Mouse (Mus musculus) hindbrain, embryonic 10.5 days (tissue): ENCODE results near the gene Haus4. TPM values are rescaled to one million over a fixed set of nuclear protein-coding genes. Genes with fewer than 3 reads are reported as not detected.

Experiments used
- DNase-seq: peaks from one replicate; pipeline ENCODE4 v3.0.0-alpha.2; 2017; ENCODE audit warnings: low spot score
- H3K27ac ChIP-seq: fragments of 300-500 bp; sonication (generic); 2 replicates; pipeline ENCODE4 v1.5.1; 2016; ENCODE audit warnings: mild to moderate bottlenecking, moderate library complexity
- H3K27me3 ChIP-seq: fragments of 300-500 bp; sonication (generic); 2 replicates; pipeline ENCODE4 v1.6.1; 2016; ENCODE audit warnings: mild to moderate bottlenecking; ENCODE audit not compliant: poor library complexity, insufficient read depth, severe bottlenecking
- H3K36me3 ChIP-seq: fragments of 300-500 bp; sonication (generic); 2 replicates; pipeline ENCODE4 v1.6.1; 2016; ENCODE audit warnings: mild to moderate bottlenecking, moderate library complexity
- H3K4me1 ChIP-seq: fragments of 300-500 bp; sonication (generic); replicated peaks from 2 replicates; pipeline ENCODE4 v1.6.1; 2016; ENCODE audit warnings: mild to moderate bottlenecking
- H3K4me3 ChIP-seq: fragments of 300-500 bp; sonication (generic); 2 replicates; pipeline ENCODE4 v1.5.1; 2016; ENCODE audit warnings: mild to moderate bottlenecking, moderate library complexity
- H3K9me3 ChIP-seq: fragments of 300-500 bp; sonication (generic); 2 replicates; pipeline ENCODE4 v1.6.1; 2016; ENCODE audit warnings: mild to moderate bottlenecking, moderate library complexity
- WGBS: fragments of 180-500 bp; shearing (Covaris S2); methylation state at CpG from one replicate; pipeline ENCODE4 v1.1.7; 2016; 5-methylcytosine and 5-hydroxymethylcytosine counted together
- polyA plus RNA-seq: library from polyadenylated mRNA; unstranded; fragments of >200 nt; fragmentation: Nextera tagmentation; extraction: Ambion mirVana; gene quantifications from 2 replicates; pipeline ENCODE4 v1.2.1, GENCODE M21; 2016

The Haus4 gene
- polyA plus RNA-seq, 1 experiment from 2014 or later: 47.5 TPM

DNA sequence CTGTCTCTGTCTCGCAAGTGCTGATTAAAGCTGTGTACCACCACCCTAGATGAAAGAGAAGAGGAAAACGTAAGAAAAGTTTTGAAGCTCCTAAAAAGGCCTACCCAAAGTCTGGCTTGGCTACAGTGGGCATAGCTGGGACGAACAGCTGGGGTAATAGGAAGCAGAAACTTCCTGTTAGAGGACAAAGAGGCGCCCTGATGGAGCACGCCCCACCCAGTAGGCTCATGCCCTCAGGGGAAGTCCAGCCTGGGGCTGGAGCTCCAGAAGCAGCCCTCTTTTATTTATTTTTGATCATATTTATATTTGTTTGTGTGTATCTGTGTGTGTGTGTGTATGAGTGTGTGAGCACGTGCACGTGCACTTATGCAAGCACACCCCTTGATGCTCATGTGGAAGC is 25.2 kb upstream of the Haus4 start:
- no peak overlapping the region for H3K27ac ChIP-seq
- H3K4me3 ChIP-seq: no peak overlapping the region
- no peak for DNase-seq
- H3K36me3 ChIP-seq: peaks cover 24% of the 10 kb centered on the region
- H3K4me1 ChIP-seq: peaks cover 31% of the 10 kb centered on the region
- H3K27me3 ChIP-seq: no peaks in the 10 kb centered on the region
- WGBS: 87% methylated on average over 7 of the region's 7 CpGs
- no peaks in the 10 kb centered on the region for H3K9me3 ChIP-seq

DNA sequence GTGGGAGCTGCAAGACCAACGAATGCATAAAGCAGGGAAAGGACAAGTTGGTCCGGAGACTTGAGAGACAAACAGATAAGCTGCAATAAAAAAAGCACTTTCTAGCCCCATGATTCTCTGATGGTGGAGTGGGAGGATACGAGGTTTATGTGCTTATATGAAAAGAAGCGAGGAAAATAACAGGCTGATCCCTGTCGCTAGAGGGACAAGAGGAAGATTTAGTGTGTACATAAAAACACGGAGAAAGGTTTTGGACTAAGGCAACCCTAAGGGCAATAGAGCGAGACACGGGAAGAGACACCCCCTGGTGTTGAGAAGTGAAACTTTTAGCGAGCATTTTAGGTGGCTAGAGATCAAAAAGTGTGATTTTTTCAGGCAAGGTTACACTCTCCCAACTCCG is 23.6 kb upstream of the Haus4 start:
- H3K9me3 ChIP-seq: no peaks in the 10 kb centered on the region
- H3K4me1 ChIP-seq: peaks cover 47% of the 10 kb centered on the region
- H3K27me3 ChIP-seq: no peaks in the 10 kb centered on the region
- peaks cover 24% of the 10 kb centered on the region for H3K36me3 ChIP-seq
- peak overlapping the region; percentile 96 for H3K27ac ChIP-seq
- peak overlapping the region; percentile 95 for H3K4me3 ChIP-seq
- no peak for DNase-seq
- WGBS: 2% methylated on average over 10 of the region's 10 CpGs

DNA sequence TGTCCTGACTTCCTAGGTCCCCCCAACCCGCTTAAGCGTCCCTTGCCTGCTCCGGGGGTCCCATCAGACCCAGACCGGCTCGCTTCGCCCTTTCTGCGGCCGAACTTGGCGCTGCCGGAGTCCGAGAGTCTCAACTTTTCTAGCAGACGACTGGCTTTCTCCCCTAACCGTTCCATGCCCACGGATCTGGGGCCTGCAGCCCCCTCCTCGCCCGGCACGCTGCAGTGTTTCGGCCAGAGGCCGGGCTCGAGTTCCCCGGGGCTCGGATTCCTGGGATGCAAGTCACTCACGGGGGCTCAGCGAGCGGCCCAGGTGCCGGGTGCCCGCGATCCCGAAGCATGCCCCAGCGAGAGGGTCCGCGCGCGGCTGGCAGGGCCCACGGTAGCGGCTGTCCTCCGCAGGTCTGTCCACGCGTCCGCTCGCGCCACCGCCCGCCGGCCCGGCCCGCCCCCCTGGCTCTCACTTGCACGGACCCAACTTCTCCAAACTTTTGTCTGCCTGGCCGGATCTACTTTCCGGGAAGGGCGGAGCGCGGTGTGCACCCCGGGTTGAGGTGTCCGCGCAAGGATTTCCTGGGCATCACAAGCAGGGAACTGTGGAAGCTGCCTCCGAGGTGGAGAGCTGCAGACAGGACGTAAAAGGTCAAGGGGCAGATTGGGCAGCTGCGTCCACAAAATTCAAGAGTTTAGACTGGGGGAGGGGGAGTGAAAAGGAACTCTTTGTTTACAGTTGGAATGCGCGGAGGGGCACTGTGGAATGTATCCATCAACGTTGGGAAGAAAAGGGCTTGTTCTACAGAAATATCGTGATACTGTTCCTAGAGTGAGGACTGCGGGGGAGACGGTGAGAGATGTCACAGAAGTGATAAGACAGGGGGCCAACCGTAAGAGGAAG is 22.9 kb upstream of the Haus4 start, which contains the start of gene Ajuba:
Gene Ajuba (minus strand): TSS at position 470 of the 894 bp plus-strand sequence.
- under 1% methylated on average over 66 of the region's 66 CpGs for WGBS
- Histone ChIP-seq H3K4me3 (peak within 1 kb of the TSS; percentile 95), H3K4me1 (peaks cover 54% of the 10 kb centered on the region), H3K27ac (peak within 1 kb of the TSS; percentile 96), H3K36me3 (peaks cover 23% of the 10 kb centered on the region), H3K9me3 (no peaks in the 10 kb centered on the region), H3K27me3 (no peaks in the 10 kb centered on the region)
- DNase-seq: peak; percentile 95

DNA sequence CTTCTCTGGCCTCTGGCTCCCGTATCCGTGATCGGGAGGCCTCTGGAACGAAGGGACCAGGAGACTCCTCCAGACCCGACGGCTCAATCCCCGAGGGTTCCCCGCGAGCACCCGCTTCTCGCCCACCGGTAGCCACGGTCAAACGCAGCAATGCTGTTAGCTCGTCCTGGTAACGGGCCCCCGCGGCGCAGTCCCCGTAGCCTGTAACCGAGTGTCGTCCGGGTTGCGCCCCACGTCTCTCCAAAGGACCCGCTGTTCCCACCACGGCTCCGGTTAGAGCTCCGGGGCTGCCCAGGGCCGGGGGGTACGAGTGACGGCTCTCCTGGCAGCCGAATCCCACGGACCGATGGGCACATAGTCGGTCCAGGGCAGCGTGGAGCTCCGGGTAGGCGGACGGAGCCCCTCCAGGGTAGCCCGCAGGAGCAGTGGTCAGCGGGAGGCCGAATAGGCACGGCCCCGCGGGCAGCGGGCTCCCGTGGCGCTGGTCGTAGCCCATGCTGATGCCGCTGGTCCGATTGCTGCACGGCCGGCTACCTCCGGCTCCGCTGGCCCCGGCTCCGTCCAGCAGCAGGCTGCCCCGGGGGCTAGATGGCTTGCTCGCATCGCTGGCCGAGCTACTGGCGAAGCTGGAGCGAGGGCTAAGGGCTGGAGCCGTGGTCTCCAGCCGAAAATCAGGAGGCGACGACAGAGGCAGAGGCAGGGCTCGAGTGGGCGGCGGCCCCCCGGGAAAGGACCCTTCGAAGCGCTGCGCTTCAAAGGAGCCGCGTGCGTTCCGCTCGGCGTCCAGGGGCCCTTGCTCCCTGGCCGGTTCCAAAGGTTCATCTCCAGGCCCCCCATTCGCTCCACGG is 22.0 kb upstream of the Haus4 start:
- peak overlapping the region; percentile 95 for H3K4me3 ChIP-seq
- peaks cover 63% of the 10 kb centered on the region for H3K4me1 ChIP-seq
- peak overlapping the region; percentile 96 for H3K27ac ChIP-seq
- H3K27me3 ChIP-seq: no peaks in the 10 kb centered on the region
- peak; percentile 66 for DNase-seq
- under 1% methylated on average over 84 of the region's 84 CpGs for WGBS
- no peaks in the 10 kb centered on the region for H3K9me3 ChIP-seq
- H3K36me3 ChIP-seq: peaks cover 30% of the 10 kb centered on the region

DNA sequence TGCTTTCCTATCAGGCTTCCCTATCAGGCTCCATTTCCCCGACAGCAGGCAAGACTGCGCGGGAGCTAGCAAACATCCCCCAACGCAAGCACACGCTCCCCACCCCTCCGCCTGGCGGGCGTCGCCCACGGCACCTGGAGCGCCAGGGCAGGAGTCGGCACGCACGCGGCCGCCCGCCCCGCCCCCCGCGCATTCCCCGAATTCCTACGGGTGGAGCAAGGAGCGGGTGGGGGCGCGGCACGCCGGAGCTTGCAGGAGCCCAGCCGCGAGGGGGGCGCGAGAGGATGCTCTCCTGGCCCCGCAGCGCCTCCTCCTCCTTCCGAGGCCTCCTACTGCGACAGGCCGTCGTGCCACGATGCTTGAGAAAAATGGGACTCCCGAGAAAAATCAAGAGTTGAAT is 21.2 kb upstream of the Haus4 start:
- H3K36me3 ChIP-seq: peaks cover 38% of the 10 kb centered on the region
- H3K27ac ChIP-seq: peak overlapping the region; percentile 96
- no peaks in the 10 kb centered on the region for H3K27me3 ChIP-seq
- H3K9me3 ChIP-seq: no peaks in the 10 kb centered on the region
- WGBS: under 1% methylated on average over 39 of the region's 39 CpGs
- DNase-seq: peak; percentile 84
- H3K4me3 ChIP-seq: peak overlapping the region; percentile 95
- peaks cover 71% of the 10 kb centered on the region for H3K4me1 ChIP-seq

DNA sequence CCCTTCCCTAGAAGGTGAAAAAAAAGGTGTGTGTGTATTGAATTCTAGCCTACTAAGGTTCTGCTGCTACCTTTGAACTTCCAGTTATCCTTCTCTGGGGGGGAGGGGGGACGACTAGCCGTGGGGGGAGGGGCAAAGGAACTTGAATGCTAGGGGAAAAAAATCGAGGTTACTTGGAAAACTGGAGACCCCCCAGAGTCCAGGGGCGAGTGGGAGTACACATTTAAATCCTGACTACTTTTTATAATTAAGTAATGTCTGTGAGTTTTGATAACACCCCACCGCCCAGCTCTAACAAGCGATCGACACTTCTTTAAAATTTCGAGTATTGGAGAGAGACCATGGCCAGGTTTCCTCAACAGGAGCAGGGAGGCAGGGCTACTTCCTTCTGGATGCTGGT is 20.6 kb upstream of the Haus4 start:
- WGBS: 2% methylated on average over 8 of the region's 8 CpGs
- peak overlapping the region; percentile 96 for H3K27ac ChIP-seq
- H3K4me3 ChIP-seq: peak overlapping the region; percentile 95
- peaks cover 44% of the 10 kb centered on the region for H3K36me3 ChIP-seq
- no peaks in the 10 kb centered on the region for H3K27me3 ChIP-seq
- no peak for DNase-seq
- H3K4me1 ChIP-seq: peaks cover 75% of the 10 kb centered on the region
- H3K9me3 ChIP-seq: no peaks in the 10 kb centered on the region

DNA sequence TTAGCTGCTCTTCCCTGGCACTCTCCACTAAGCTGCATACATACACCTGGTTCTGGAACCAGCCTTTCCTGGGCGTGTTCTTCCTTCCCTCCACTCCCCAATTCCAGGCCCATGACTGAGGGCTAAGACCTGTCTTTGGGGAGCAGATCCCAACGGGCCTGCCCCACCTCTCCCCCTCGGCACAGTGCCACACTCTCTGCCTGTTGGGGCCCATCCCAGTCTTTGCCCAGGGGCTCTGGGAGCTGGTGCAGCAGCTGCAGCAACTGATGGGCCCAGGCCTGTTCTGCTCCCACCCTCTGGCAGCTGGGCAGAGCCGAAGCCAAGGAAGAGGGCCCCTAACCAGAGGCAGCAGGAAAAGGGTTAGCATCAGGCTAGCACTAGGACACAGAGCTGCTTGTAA is 19.8 kb upstream of the Haus4 start:
- peaks cover 83% of the 10 kb centered on the region for H3K4me1 ChIP-seq
- H3K27me3 ChIP-seq: no peaks in the 10 kb centered on the region
- peak overlapping the region; percentile 95 for H3K4me3 ChIP-seq
- peaks cover 52% of the 10 kb centered on the region for H3K36me3 ChIP-seq
- DNase-seq: peak; percentile 36
- H3K9me3 ChIP-seq: no peaks in the 10 kb centered on the region
- 11% methylated on average over 4 of the region's 4 CpGs for WGBS
- H3K27ac ChIP-seq: peak overlapping the region; percentile 96

DNA sequence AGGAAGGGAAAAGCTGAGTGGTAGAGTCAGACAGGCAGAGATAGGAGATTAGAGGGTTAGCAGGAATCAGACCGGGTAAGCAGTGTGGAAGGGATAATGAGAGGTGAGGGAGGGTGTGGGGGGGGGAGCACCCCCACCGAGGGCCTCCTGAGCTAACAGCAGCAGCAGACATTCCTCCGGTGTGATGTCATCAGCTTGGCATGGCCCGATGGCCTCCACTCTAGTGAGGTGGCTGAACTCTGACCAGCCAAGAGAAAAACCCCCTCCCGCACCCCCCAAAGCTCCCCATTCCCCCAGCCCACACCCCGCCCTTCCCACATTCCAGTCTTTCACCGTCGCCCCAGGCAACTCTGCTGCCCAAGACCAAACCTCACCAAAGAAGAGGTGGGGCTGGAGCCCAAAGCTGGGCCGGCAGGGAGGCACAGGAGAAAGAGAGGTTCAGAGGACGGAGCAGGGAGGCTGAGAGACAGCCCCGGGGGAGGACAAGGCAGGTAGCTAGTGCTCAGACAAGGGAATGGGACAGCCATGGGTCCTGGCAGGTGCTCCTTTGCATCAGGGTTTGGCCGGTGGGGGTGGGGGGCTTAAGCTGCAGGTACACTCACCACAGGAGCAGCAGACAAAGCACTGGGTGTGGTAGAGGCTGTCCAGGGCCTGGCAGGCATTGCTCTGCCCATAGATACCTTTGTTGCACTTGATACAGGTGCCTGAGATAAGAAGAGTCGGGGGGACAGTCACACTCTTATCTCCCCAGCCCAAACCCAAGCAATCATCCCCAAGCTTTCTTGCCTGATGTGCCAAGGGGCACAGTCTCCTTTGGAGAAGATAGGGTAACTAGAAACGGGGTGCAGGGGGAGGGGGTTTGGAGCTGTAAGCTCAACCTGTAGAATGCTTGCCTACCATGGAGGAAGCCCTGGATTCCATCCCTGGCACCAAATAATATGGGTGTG is 18.6 kb upstream of the Haus4 start:
- Histone ChIP-seq H3K36me3 (peaks cover 64% of the 10 kb centered on the region), H3K9me3 (no peaks in the 10 kb centered on the region), H3K27me3 (no peaks in the 10 kb centered on the region), H3K27ac (peak overlapping the region; percentile 96), H3K4me1 (peaks cover 83% of the 10 kb centered on the region), H3K4me3 (peak overlapping the region; percentile 95)
- 3% methylated on average over 14 of the region's 14 CpGs for WGBS
- DNase-seq: peak; percentile 89

DNA sequence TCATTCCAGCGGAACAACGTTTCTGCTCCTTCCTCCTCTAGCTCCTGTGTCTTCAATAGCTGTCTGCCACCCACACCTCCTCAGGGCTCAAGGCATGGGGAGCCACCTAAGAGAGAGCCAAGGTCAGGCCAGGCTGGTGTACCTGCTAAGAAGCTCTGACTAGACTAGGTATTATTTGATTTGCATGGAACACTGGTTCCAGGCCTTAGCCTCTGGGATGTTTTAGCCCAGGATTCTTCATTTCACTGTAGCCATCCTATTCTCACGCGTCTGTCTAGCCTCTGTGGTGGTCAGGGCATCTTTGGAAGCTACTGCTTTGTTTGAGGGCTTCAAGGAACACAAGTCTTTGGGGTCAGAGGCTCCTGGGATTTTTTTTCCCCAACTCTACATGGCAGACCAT is 17.7 kb upstream of the Haus4 start:
- Histone ChIP-seq H3K4me1 (peaks cover 79% of the 10 kb centered on the region), H3K27ac (peak overlapping the region; percentile 96), H3K4me3 (peak overlapping the region; percentile 95), H3K9me3 (no peaks in the 10 kb centered on the region), H3K27me3 (no peaks in the 10 kb centered on the region), H3K36me3 (peaks cover 73% of the 10 kb centered on the region)
- 61% methylated on average over 4 of the region's 4 CpGs for WGBS
- no peak for DNase-seq

DNA sequence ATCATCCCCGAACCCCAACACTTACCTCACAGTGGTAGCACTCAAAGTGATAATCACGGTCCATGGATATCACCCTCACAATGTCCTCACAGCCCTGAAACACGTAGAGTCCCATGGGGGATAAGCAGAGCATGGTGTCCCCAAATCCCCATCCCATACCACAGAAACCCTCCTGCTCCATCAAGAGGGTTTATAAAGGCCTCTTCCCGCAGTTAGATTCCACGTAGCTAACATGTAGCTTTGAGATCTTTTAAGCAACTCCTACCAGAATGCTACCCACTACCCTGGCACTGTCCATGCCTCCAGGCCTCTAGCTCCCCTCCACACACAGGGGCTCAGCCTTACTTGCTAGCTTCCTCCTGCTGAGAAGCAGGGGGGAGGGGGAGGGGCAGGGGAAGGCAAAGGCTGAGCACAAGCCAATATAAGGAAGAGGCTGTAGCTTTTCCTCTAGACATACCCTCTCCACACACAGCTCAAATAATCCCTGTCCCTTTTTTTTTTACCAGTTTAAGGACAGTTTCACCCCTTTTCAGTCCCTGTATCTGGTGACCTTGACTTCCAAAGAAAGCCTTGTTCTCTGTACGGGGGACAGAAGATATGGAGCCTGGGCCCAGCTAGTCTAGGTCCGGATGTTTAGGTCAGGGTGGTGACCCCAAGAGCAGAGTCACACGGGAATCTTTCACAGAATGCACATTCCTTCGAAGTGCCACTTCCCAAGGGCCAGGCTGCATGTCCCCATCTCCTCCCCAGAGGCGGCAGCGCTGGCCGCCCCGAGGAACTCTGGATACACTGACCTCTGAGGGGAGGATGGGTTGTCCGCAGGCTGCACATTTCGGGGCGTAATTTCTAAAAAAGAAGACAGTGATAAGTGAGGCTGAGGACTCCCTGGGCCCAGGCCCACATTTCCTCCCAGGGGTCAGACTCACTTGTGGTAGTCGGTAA is 15.3 kb upstream of the Haus4 start:
- peak; percentile 43 for DNase-seq
- H3K27me3 ChIP-seq: no peaks in the 10 kb centered on the region
- 0 out of 2 replicates have a peak overlapping the region, but pooled peaks have one; percentile 12 for H3K4me3 ChIP-seq
- peak overlapping the region; percentile 74 for H3K27ac ChIP-seq
- H3K4me1 ChIP-seq: peaks cover 59% of the 10 kb centered on the region
- H3K9me3 ChIP-seq: no peaks in the 10 kb centered on the region
- WGBS: 48% methylated on average over 17 of the region's 17 CpGs
- H3K36me3 ChIP-seq: peaks cover 84% of the 10 kb centered on the region

DNA sequence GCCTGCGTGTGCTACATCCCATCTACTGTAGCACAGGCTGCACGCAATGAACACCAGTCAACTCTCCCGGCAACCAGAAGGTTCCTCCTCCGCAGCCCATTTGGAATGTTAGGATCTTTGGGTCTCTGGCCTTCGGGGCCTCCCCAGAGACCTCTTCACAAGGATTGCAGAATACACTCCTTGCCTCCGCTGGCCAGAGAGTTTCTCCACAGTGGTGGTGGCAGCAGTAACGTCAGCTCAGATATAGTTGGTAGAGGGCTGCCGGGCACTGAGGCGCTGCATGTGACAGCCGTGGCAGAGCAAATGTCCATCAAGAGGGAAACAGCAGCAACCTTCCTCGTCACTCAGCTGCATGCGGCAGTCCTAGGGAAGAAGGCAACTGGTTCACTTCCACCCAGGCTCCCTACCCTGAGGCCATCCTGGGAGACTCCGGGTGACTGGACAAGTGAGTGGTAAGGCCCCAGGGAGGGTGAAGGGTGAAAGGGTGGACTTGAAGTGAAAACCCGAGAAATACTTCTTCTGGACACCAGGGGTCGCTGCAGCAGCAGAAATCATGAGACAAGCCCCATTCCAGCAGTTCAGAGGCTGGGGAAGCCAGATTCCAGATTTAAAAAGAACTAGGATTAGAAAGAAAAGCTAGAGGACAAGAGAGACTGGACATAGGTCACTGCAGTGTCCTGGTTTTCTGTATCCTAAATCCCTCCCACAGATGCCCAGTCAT is 14.4 kb upstream of the Haus4 start:
- peaks cover 78% of the 10 kb centered on the region for H3K36me3 ChIP-seq
- 0 out of 2 replicates have a peak overlapping the region, but pooled peaks have one; percentile 7 for H3K4me3 ChIP-seq
- H3K4me1 ChIP-seq: peaks cover 50% of the 10 kb centered on the region
- 76% methylated on average over 15 of the region's 15 CpGs for WGBS
- H3K27ac ChIP-seq: peak overlapping the region; percentile 74; the same call in 1 of the 2 replicates
- peak; percentile 79 for DNase-seq
- no peaks in the 10 kb centered on the region for H3K27me3 ChIP-seq
- no peaks in the 10 kb centered on the region for H3K9me3 ChIP-seq
